Mouse (Mus musculus) forebrain, embryonic 16.5 days (tissue): ENCODE results near the gene Tbc1d4. TPM values are rescaled to one million over a fixed set of nuclear protein-coding genes. Genes with fewer than 3 reads are reported as not detected.
"Not testable (repeated sequence)": the region's sequence is repeated elsewhere in the genome, so short reads cannot be mapped to it uniquely, and the experiment has no call there.

Experiments used
- ATAC-seq: fragments of 200-750 bp; cut with Nextera tagmentation; 2 replicates; pipeline ENCODE4 v1.8.0; 2017; ENCODE audit warnings: mild to moderate bottlenecking, moderate library complexity
- H3K27ac ChIP-seq: fragments of 300-500 bp; sonication (generic); 2 replicates; pipeline ENCODE4 v1.5.1; 2014; ENCODE audit warnings: low read length, control low read depth
- H3K27me3 ChIP-seq: fragments of 300-500 bp; sonication (generic); replicated peaks from 2 replicates; pipeline ENCODE4 v1.6.1; 2014; ENCODE audit warnings: low read length; ENCODE audit not compliant: control insufficient read depth, insufficient read depth
- H3K36me3 ChIP-seq: fragments of 300-500 bp; sonication (generic); 2 replicates; pipeline ENCODE4 v1.6.1; 2014; ENCODE audit not compliant: control insufficient read depth, insufficient read depth
- H3K4me1 ChIP-seq: fragments of 300-500 bp; sonication (generic); replicated peaks from 2 replicates; pipeline ENCODE4 v1.6.1; 2014; ENCODE audit warnings: low read length; ENCODE audit not compliant: control insufficient read depth, insufficient read depth
- H3K4me2 ChIP-seq: fragments of 300-500 bp; sonication (generic); 2 replicates; pipeline ENCODE4 v1.6.1; 2014; ENCODE audit warnings: mild to moderate bottlenecking, low read length, control low read depth
- H3K4me3 ChIP-seq: fragments of 300-500 bp; sonication (generic); replicated peaks from 2 replicates; pipeline ENCODE4 v1.5.1; 2014; ENCODE audit warnings: mild to moderate bottlenecking, low read length, control low read depth
- H3K9ac ChIP-seq: fragments of 300-500 bp; sonication (generic); replicated peaks from 2 replicates; pipeline ENCODE4 v1.6.1; 2014; ENCODE audit warnings: low read depth, low read length, control low read depth
- H3K9me3 ChIP-seq: fragments of 300-500 bp; sonication (generic); 2 replicates; pipeline ENCODE4 v1.6.1; 2016; ENCODE audit warnings: low read length; ENCODE audit not compliant: control insufficient read depth
- WGBS: fragments of 180-500 bp; shearing (Covaris S2); extraction: QIAGEN DNeasy Blood & Tissue Kit; methylation state at CpG from one replicate; pipeline ENCODE4 v1.1.7; 2014; 5-methylcytosine and 5-hydroxymethylcytosine counted together
- polyA plus RNA-seq: library from polyadenylated mRNA; unstranded; fragments of >200 nt; fragmentation: Nextera tagmentation; extraction: Ambion mirVana; gene quantifications from 2 replicates; pipeline ENCODE4 v1.2.1, GENCODE M21; 2015

The Tbc1d4 gene
- polyA plus RNA-seq, 1 experiment from 2014 or later = 8.1 TPM

- no peak for ATAC-seq
- no peak overlapping the region for H3K27ac ChIP-seq
- no peak overlapping the region for H3K4me3 ChIP-seq
- peaks cover 6% of the 10 kb centered on the region for H3K4me1 ChIP-seq
- WGBS = 49% methylated on average over 3 of the region's 3 CpGs
- no peaks in the 10 kb centered on the region for H3K36me3 ChIP-seq
- H3K27me3 ChIP-seq = no peaks in the 10 kb centered on the region
- H3K9ac ChIP-seq = no peak overlapping the region
- no peaks in the 10 kb centered on the region for H3K9me3 ChIP-seq
- H3K4me2 ChIP-seq = no peak overlapping the region
These were observed 6.1 kb downstream of the Tbc1d4 start for GRCm38 (mm10) chr14:101602851-101603250.

GRCm38 (mm10) chr14:101597096-101597715 is 11.8 kb downstream of the Tbc1d4 start:
- Histone ChIP-seq H3K36me3 (no peaks in the 10 kb centered on the region), H3K4me3 (no peak overlapping the region), H3K27me3 (no peaks in the 10 kb centered on the region), H3K27ac (no peak overlapping the region), H3K9ac (no peak overlapping the region), H3K4me1 (no peaks in the 10 kb centered on the region), H3K4me2 (no peak overlapping the region), H3K9me3 (no peaks in the 10 kb centered on the region)
- no peak for ATAC-seq
- 90% methylated on average over 12 of the region's 14 CpGs for WGBS

- H3K9me3 ChIP-seq = no peaks in the 10 kb centered on the region
- ATAC-seq = no peak
- no peak overlapping the region for H3K9ac ChIP-seq
- WGBS = 96% methylated on average over 9 of the region's 9 CpGs
- no peaks in the 10 kb centered on the region for H3K27me3 ChIP-seq
- no peak overlapping the region for H3K27ac ChIP-seq
- H3K4me2 ChIP-seq = no peak overlapping the region
- H3K4me1 ChIP-seq = no peaks in the 10 kb centered on the region
- no peaks in the 10 kb centered on the region for H3K36me3 ChIP-seq
- H3K4me3 ChIP-seq = no peak overlapping the region
These were observed 12.3 kb downstream of the Tbc1d4 start for GRCm38 (mm10) chr14:101596691-101597090.

- H3K4me1 ChIP-seq = no peaks in the 10 kb centered on the region
- WGBS = 91% methylated on average over 13 of the region's 13 CpGs
- no peaks in the 10 kb centered on the region for H3K9me3 ChIP-seq
- no peak overlapping the region for H3K27ac ChIP-seq
- H3K36me3 ChIP-seq = no peaks in the 10 kb centered on the region
- ATAC-seq = no peak
- H3K4me3 ChIP-seq = no peak overlapping the region
- no peaks in the 10 kb centered on the region for H3K27me3 ChIP-seq
- no peak overlapping the region for H3K9ac ChIP-seq
- no peak overlapping the region for H3K4me2 ChIP-seq
These were observed 13.5 kb downstream of the Tbc1d4 start for GRCm38 (mm10) chr14:101595301-101596080.

- Histone ChIP-seq H3K4me3 (no peak overlapping the region), H3K9me3 (no peaks in the 10 kb centered on the region), H3K9ac (no peak overlapping the region), H3K36me3 (no peaks in the 10 kb centered on the region), H3K27me3 (no peaks in the 10 kb centered on the region), H3K4me2 (no peak overlapping the region), H3K27ac (no peak overlapping the region), H3K4me1 (no peaks in the 10 kb centered on the region)
- no peak for ATAC-seq
- 90% methylated on average over 5 of the region's 5 CpGs for WGBS
These were observed 15.0 kb downstream of the Tbc1d4 start for GRCm38 (mm10) chr14:101594001-101594400.

GRCm38 (mm10) chr14:101593340-101593739 is 15.7 kb downstream of the Tbc1d4 start:
- 86% methylated on average over 7 of the region's 7 CpGs for WGBS
- H3K27ac ChIP-seq = no peak overlapping the region

GRCm38 (mm10) chr14:101591101-101591500 is 17.9 kb downstream of the Tbc1d4 start:
- no peaks in the 10 kb centered on the region for H3K4me1 ChIP-seq
- ATAC-seq = no peak
- no peaks in the 10 kb centered on the region for H3K36me3 ChIP-seq
- H3K9ac ChIP-seq = no peak overlapping the region
- no peak overlapping the region for H3K4me2 ChIP-seq
- H3K9me3 ChIP-seq = no peaks in the 10 kb centered on the region
- H3K4me3 ChIP-seq = no peak overlapping the region
- H3K27ac ChIP-seq = no peak overlapping the region
- H3K27me3 ChIP-seq = no peaks in the 10 kb centered on the region
- 48% methylated on average over 5 of the region's 5 CpGs for WGBS

More at GRCm38 (mm10) chr14:101593340-101593739, 15.7 kb downstream of the Tbc1d4 start:
- H3K4me1 ChIP-seq = no peaks in the 10 kb centered on the region
- no peak for ATAC-seq
- no peaks in the 10 kb centered on the region for H3K36me3 ChIP-seq
- H3K9ac ChIP-seq = no peak overlapping the region
- no peaks in the 10 kb centered on the region for H3K27me3 ChIP-seq
- H3K4me2 ChIP-seq = no peak overlapping the region
- no peak overlapping the region for H3K4me3 ChIP-seq
- no peaks in the 10 kb centered on the region for H3K9me3 ChIP-seq

GRCm38 (mm10) chr14:101588209-101588991 is 20.6 kb downstream of the Tbc1d4 start:
- not testable (repeated sequence) for H3K4me2 ChIP-seq, H3K27ac ChIP-seq, H3K9ac ChIP-seq, H3K27me3 ChIP-seq, ATAC-seq, H3K9me3 ChIP-seq, H3K4me3 ChIP-seq, H3K36me3 ChIP-seq, H3K4me1 ChIP-seq
- 95% methylated on average over 2 of the region's 4 CpGs for WGBS

GRCm38 (mm10) chr14:101587366-101588040 is 21.5 kb downstream of the Tbc1d4 start:
- not testable (repeated sequence) for H3K4me1 ChIP-seq, H3K9ac ChIP-seq, H3K4me2 ChIP-seq, H3K36me3 ChIP-seq, H3K4me3 ChIP-seq, H3K27me3 ChIP-seq, H3K9me3 ChIP-seq, H3K27ac ChIP-seq
- 0 out of 2 replicates have a peak, but pooled peaks have one; percentile 23 for ATAC-seq
- WGBS = 84% methylated on average over 4 of the region's 6 CpGs
